Mouse (Mus musculus) spleen, adult 12 weeks (tissue): ENCODE data around the gene Prss54.

Experiments used
- DNase-seq: peaks from one replicate; pipeline ENCODE4 v3.0.0; 2022; ENCODE audit warnings: low spot score

The Prss54 gene

GRCm38 (mm10) chr8:95551577-95551976, 24.6 kb downstream of the Prss54 start:
- no peak for DNase-seq

- no peak for DNase-seq
Measured at GRCm38 (mm10) chr8:95549871-95550829, 26.0 kb downstream of the Prss54 start.

- DNase-seq, result no peak
Measured at GRCm38 (mm10) chr8:95547931-95548330, 28.2 kb downstream of the Prss54 start.

GRCm38 (mm10) chr8:95546986-95547385, 29.2 kb downstream of the Prss54 start:
- DNase-seq, result no peak

GRCm38 (mm10) chr8:95545815-95546214, 30.3 kb downstream of the Prss54 start:
- DNase-seq, result no peak

- no peak for DNase-seq
Measured at GRCm38 (mm10) chr8:95543065-95543464, 33.1 kb downstream of the Prss54 start.

- no peak for DNase-seq
Measured at GRCm38 (mm10) chr8:95542191-95542590, 33.9 kb downstream of the Prss54 start.

GRCm38 (mm10) chr8:95539487-95539886, 36.7 kb downstream of the Prss54 start:
- DNase-seq, result no peak

GRCm38 (mm10) chr8:95533584-95534387, 42.4 kb downstream of the Prss54 start, which contains the start of gene Ccdc113:
Gene Ccdc113 (plus strand): TSS chr8:95534085.
- peak; percentile 2 for DNase-seq

GRCm38 (mm10) chr8:95532206-95532605, 43.9 kb downstream of the Prss54 start:
- no peak for DNase-seq

- DNase-seq, result no peak
Measured at GRCm38 (mm10) chr8:95528750-95529310, 47.3 kb downstream of the Prss54 start.

- no peak for DNase-seq
Measured at GRCm38 (mm10) chr8:95528194-95528593, 47.9 kb downstream of the Prss54 start.

GRCm38 (mm10) chr8:95523991-95524390, 52.1 kb downstream of the Prss54 start:
- no peak for DNase-seq

- DNase-seq, result no peak
Measured at GRCm38 (mm10) chr8:95516928-95517327, 59.2 kb downstream of the Prss54 start.

- DNase-seq, result no peak
Measured at GRCm38 (mm10) chr8:95513219-95513618, 62.9 kb downstream of the Prss54 start.

- no peak for DNase-seq
Measured at GRCm38 (mm10) chr8:95512257-95512656, 63.9 kb downstream of the Prss54 start.
